Mouse (Mus musculus) thymus, postnatal 0 days (tissue): ENCODE results near the gene Celf2. TPM values are rescaled to one million over a fixed set of nuclear protein-coding genes. Genes with fewer than 3 reads are reported as not detected.
"Not testable (repeated sequence)": the region's sequence is repeated elsewhere in the genome, so short reads cannot be mapped to it uniquely, and the experiment has no call there.

ENCODE experiments used
- DNase-seq: peaks from one replicate; pipeline ENCODE4 v3.0.0-alpha.2; 2015; ENCODE audit warnings: low spot score
- polyA plus RNA-seq: library from polyadenylated mRNA; unstranded; fragments of >200 nt; fragmentation: Nextera tagmentation; extraction: Ambion mirVana; gene quantifications from 2 replicates; pipeline ENCODE4 v1.2.1, GENCODE M21; 2015

The Celf2 gene
- polyA plus RNA-seq, 1 experiment from 2014 or later = 184 TPM

DNA sequence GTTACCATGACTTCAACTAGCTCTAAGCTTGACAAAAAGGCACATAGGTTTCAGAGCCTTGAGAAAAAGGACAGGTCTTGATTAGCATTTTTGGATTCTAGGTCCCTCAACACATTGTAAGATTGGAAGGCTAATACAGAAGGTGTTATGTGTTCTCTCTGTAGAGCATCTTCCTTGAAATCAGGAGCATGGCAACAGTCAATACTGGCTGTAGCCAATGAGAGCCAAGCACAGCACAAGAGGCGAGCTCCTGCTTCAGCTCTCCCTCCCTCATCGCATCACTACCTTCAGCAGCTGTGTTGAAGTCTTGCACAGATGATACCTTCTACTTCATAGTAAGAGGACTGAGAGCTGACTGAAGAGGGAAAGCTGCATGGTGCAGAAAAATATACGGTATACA, 890.5 kb downstream of the Celf2 start:
- DNase-seq = no peak

- no peak for DNase-seq
Measured at GRCm38 (mm10) chr2:6618450-6618849, 890.9 kb downstream of the Celf2 start.

GRCm38 (mm10) chr2:6604347-6604746, 905.0 kb downstream of the Celf2 start:
- DNase-seq = no peak

DNA sequence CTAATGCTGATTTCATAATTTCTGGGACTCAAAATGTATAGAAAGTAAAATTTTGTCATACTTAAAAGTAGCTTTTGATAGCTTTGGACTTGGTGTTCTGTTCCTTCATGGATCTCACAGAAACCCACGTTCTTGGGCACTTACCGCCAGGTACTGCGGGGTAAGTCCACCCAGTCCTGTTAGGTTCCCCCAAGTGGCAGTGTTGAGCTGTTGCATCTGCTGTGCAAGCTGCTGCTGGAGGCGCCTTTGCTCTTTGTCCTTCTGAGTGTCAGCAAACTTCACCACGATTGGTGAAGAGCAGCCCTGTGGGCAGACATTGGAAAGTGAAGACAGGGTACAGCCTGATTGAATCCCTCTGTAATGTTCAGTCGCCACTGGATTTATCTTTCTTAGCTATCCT, 905.5 kb downstream of the Celf2 start:
- no peak for DNase-seq

DNA sequence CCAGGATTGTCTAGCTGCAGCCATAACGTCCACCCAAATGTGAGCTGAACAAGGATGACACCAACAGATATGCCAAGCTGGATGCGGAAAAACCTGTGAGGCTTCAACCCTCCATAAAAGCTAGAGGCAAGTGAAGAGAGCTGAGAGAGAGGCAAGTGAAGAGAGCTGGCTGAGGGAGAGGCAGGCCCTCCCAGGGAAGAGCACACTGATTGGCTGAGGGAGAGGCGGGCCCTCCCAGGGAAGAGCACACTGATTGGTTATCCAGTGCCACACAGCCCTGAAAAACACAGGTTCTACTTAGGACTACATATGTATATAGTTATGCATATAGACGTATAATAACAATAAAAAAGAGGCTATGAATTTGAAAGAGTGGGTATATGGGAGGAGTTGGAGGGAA, 907.2 kb downstream of the Celf2 start:
- DNase-seq = no peak

DNA sequence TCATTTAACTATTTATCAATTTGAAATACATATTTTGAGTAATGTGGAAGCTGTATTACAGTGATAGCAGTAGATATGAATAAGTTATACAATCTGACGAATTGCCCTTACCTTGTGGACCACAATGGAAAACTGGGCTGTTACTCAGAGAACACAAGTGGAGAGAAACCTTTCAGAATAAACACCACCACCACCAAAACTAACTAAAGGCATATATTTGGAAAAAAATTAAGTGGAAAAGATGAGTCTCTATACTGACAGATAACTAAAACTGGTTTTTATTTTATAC, 910.5 kb downstream of the Celf2 start:
- DNase-seq = no peak

DNA sequence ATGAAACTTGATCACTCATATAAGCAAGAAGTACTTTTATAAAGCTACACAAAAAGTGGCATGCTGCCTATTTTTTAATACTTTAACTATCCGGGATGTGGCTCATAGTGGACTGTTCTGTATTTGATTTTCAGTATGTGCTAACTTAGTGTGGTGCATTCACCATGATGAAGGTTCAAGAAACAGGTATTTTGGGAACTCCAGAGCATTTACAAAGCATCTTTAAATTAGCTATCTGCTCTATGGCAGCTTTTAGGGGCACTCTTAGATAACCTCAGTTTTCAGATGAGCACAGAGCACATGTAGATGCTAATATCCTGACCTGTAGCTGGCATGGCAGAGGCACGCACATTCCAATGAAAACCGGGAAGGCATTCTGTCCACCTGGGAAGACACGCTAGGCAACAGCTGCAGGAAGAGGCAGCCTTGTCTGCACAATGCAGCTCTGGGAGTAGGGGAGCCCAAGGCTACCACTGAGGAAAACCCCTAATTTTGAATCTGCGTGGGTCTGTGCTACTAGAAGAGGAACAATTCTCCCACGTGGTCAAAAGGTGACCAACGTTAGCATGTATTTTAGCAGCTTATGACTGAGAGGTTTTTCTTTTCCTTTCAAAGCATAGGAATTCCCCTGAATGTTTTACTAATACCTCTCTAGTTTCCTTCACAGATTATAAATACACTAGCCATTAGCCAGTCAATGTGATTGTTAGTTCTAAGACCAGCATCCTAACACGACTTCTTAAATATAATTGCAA, 911.1 kb downstream of the Celf2 start:
- DNase-seq = no peak

GRCm38 (mm10) chr2:6594736-6595135, 914.6 kb downstream of the Celf2 start:
- no peak for DNase-seq

DNA sequence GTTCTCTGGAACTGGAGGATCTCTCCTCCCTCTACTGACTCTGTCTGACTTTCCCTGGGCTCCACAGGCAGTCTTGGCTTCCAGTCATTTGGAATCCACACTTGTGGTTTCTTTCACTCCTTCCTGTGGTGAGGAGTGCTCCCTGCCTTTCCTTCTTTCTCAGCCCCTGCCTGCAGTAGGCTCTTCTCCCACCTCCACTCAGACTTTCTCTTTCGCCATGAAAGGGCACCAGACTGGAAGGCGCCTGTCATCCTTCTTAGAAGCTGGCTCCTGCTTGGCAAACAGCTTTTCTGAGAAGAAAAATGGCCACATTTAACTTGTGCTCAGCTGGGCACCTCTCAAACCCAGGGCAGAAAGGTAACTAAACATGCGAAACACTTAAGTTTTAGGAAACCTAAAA, 915.2 kb downstream of the Celf2 start:
- DNase-seq = no peak

GRCm38 (mm10) chr2:6593739-6594138, 915.6 kb downstream of the Celf2 start:
- no peak for DNase-seq

DNA sequence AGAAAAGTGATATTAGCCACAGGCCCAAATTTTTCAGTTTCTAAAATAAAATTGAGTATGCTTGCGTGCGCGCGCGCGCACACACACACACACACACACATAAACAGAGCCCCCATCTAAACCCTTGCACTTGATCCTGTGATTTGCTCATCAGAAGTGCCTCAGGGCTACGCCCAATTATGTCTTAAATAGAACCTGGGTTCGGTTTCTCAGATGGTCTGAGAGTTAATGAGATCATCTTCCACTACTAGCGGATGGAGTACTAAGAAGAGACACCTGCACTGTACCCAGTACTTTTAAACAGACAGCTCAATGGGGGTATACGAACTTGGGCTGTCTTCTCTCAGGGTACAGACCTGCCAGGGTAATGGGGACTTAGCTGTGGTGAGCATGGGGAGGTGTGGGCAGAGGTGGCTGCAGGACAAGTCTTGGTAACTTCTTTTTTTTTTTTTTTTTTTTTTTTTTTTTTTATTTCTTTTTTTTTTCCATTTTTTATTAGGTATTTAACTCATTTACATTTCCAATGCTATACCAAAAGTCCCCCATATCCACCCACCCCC, 923.2 kb downstream of the Celf2 start:
- DNase-seq = no peak

GRCm38 (mm10) chr2:6585069-6585754, 924.2 kb downstream of the Celf2 start:
- DNase-seq = no peak

DNA sequence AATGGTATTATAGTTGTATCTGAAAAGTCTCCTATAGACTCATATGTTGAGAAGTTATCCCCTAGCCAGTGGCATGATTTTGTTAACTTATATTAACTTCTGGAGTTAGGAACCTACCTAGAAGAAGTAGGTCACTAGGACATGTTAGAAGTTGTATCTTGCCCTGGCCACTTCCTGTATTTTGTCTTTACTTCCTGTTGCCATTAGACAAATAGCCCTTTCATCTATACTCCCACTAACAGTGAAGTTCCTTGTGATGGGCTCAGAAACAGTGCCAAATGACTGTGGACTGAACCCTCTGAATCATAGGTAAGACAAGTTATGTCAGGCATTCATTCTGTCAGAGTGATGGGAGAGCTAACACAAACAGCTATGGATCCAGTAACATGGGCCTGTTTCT, 926.7 kb downstream of the Celf2 start:
- DNase-seq = no peak

- DNase-seq = no peak
Measured at GRCm38 (mm10) chr2:6580066-6580465, 929.3 kb downstream of the Celf2 start.

DNA sequence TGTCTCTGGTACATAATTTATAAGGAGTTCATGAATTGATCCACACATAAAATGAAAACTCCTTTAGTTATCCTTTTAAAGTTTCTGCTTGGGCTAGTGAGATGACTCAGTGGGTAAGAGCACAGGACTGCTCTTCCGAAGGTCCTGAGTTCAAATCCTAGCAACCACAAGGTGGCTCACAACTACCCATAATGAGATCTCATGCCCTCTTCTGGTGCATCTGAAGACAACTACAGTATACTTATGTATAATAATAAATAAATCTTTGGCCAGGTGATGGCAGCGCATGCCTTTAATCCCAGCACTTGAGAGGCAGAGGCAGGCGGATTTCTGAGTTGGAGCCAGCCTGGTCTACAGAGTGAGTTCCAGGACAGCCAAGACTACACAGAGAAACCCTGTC, 934.0 kb downstream of the Celf2 start:
- not testable (repeated sequence) for DNase-seq

DNA sequence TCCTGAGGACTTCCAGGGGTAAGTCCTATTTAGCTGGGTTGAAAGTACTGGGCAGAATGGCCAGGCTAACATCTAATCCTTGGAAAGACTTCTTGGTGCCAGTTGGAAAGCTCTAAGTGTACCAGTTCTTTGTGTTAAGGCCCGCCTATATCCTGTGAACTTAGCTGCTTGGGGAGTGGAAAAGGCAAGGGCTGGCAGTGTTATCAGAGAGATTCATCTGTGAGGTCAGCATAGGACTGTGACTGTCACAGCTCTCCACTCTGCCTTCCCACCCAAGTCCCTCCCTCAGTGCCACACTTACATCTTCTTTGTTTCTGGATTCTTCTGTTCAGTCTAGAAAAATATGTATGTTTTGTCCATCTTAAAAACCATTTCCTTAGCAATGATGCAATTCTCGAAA, 935.7 kb downstream of the Celf2 start:
- DNase-seq = no peak

GRCm38 (mm10) chr2:6572976-6573375, 936.4 kb downstream of the Celf2 start:
- DNase-seq = no peak

DNA sequence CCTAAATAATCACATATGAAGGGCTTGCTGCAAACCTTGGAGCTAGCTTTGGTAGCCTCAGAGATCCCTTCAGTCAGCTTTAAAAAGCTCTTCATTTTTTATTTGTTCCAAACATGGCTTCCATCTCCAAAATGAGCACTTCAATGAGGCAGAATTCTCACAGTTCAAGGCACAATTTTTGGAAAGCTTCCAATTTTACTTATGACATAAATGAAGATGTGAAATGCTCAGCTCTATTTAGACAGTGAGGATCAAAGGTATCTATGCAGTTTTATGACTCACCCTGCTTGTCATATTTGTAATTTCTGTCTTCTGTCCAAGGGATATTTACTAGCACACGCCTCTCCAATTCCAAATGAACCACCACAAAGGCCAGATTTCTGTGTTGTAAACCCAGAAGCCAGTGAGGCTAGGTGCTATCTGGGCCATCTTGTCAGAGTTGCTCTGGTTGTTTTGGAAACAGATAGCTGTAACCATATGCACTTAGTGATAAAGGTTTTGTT, 940.3 kb downstream of the Celf2 start:
- DNase-seq = no peak

DNA sequence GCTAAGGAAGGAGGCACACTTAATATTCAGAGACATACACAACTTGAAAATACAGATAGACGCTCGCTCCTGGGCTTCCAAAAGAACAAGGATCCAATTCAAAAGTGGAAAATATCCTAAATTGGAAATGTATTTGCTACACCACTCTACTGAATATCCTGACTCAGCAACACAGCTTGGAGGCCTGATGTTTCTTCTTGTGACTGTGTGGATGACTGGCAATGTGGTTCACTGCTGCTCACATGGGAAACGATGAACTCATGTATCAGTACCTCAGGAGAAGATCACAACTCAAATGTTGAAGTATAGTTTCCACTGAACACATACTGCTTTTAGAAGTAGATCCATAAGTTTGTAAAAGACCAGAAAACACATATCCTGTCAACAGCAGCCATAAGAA, 944.2 kb downstream of the Celf2 start:
- no peak for DNase-seq

- DNase-seq = no peak
Measured at GRCm38 (mm10) chr2:6561337-6561736, 948.0 kb downstream of the Celf2 start.

DNA sequence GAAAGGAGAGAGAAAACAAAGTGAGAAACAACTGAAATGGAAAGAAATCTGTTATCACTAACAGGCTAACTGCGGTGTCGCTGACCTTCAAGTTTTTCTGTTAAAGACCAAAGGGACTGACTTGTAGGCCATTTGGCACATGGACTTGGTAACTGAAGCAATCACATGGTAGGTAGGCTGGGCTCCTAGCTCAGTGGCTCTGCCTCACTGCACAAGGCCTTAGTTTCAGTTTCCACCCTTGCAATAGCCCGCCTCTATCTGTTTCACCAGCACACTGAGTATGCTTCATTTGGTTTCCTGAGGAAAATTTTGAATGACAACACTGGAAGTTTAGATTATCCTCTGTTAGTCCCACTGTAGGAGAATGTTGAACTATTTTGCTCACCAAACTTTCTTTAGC, 948.6 kb downstream of the Celf2 start:
- DNase-seq = no peak

GRCm38 (mm10) chr2:6559581-6559980, 949.8 kb downstream of the Celf2 start:
- DNase-seq = no peak
